17 mouse cellular contexts compared by ENCODE assay signal in the genomic region with DNA sequence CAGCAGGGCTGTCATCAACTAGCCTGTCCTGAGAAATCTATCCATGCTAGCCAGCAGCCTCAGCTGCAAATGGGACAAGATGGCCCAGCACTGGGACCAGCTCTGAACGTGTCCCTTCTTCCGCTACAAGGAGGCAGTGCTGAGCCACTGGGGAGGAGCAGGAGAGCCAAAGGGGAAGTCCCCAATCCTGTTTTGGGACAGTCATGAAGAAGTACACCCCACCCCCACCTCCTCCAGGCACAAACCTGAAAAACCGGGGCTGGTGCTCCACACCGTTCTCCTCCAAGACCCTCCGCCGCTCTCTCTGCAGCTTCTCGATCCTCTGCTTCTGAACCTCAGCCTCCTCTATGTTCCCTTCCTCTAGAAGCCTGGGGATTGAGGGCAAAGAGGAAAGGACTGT. TPM values are rescaled to one million over a fixed set of nuclear protein-coding genes. Genes with fewer than 3 reads are reported as not detected.
DNase-seq lines count a peak whose midpoint lies in the region; ATAC-seq and TF ChIP-seq lines count a peak whose summit lies in the region.
"Had no signal": no experiment of that assay in that cellular context is flagged by ENCODE, and none has a peak within 500 bp of the region (broad histone marks: within the 10 kb centered on the region; RNA-seq: fewer than 3 reads in every experiment).

No protein-coding gene starts in this region.

- no peak overlapping the region for H3K27ac ChIP-seq in liver, embryonic 12.5 days
- no peak overlapping the region for H3K27ac ChIP-seq in bone marrow, adult 2 months (ENCODE audit: control insufficient read depth, insufficient read depth, low read depth, low read length, poor library complexity)
- no peak overlapping the region for H3K27ac ChIP-seq in forebrain, embryonic 15.5 days (replicated peaks)
- H3K27ac ChIP-seq: hindbrain, embryonic 10.5 days; hindbrain, embryonic 14.5 days had no signal

- no peak overlapping the region for H3K9ac ChIP-seq in liver, embryonic 12.5 days
- H3K9ac ChIP-seq in forebrain, embryonic 15.5 days (replicated peaks): no peak overlapping the region
- H3K9ac ChIP-seq: heart, embryonic 12.5 days; hindbrain, embryonic 14.5 days had no signal

- no peak for TF ChIP-seq POLR2A in bone marrow, adult 2 months (IDR thresholded peaks at IDR 0.05; ENCODE audit: borderline replicate concordance, control insufficient read depth, low read depth, low read length)

- H3K4me1 ChIP-seq in liver, embryonic 12.5 days: 0 out of 2 replicates have a peak, but pooled peaks cover 9% of the 10 kb centered on the region
- peaks cover 2% of the 10 kb centered on the region; the same call in 1 of the 2 replicates for H3K4me1 ChIP-seq in bone marrow, adult 2 months (ENCODE audit: control insufficient read depth, insufficient read depth, low read length)
- H3K4me1 ChIP-seq in forebrain, embryonic 15.5 days: no peaks in the 10 kb centered on the region
- H3K4me1 ChIP-seq: hindbrain, embryonic 10.5 days had no signal

- peak; percentile 12 for DNase-seq in liver
- DNase-seq in frontal cortex, postnatal 36 days (ENCODE audit: low spot score in 2 of 2): no peak
- no peak for DNase-seq in embryo, embryonic 9.5 days (ENCODE audit: extremely low spot score)
- DNase-seq: adrenal gland, postnatal 10 days; cerebellum, adult 11-12 months; cerebellum, adult 9-10 months; cerebellum, postnatal 25 days; gastrocnemius, postnatal 14 days had no signal

- 74% methylated on average over 7 of the region's 7 CpGs for WGBS in liver, embryonic 12.5 days (ENCODE audit: insufficient replicate concordance)
- WGBS in bone marrow, adult 2 months: 67% methylated on average over 7 of the region's 7 CpGs
- 82% methylated on average over 7 of the region's 7 CpGs for WGBS in forebrain, embryonic 15.5 days

- ATAC-seq in liver, embryonic 12.5 days: no peak
- peak; percentile 65 for ATAC-seq in megakaryocyte, adult 5-6 weeks (ENCODE audit: poor library complexity, severe bottlenecking)
- no peak for ATAC-seq in forebrain, embryonic 15.5 days (replicated peaks)
- ATAC-seq: forebrain, embryonic 16.5 days had no signal

- H3K4me3 ChIP-seq in liver, embryonic 12.5 days: no peak overlapping the region
- no peak overlapping the region for H3K4me3 ChIP-seq in bone marrow, adult 2 months (replicated peaks; ENCODE audit: control insufficient read depth, low read depth, low read length)
- no peak overlapping the region for H3K4me3 ChIP-seq in forebrain, embryonic 15.5 days
- H3K4me3 ChIP-seq: heart, embryonic 12.5 days; hindbrain, embryonic 10.5 days had no signal

- H3K36me3 ChIP-seq in liver, embryonic 12.5 days: no peaks in the 10 kb centered on the region
- H3K36me3 ChIP-seq in forebrain, embryonic 15.5 days: no peaks in the 10 kb centered on the region
- H3K36me3 ChIP-seq: G1E; hindbrain, embryonic 10.5 days had no signal

- no peaks in the 10 kb centered on the region for H3K9me3 ChIP-seq in liver, embryonic 12.5 days (replicated peaks)
- no peaks in the 10 kb centered on the region for H3K9me3 ChIP-seq in forebrain, embryonic 15.5 days
- H3K9me3 ChIP-seq: G1E; heart, embryonic 12.5 days; hindbrain, embryonic 10.5 days had no signal

- H3K4me2 ChIP-seq in liver, embryonic 12.5 days: no peak overlapping the region
- no peak overlapping the region for H3K4me2 ChIP-seq in forebrain, embryonic 15.5 days (replicated peaks)
- H3K4me2 ChIP-seq: heart, embryonic 12.5 days; hindbrain, embryonic 14.5 days had no signal

- peak; percentile 44 for TF ChIP-seq CTCF in bone marrow, adult 2 months (IDR thresholded peaks at IDR 0.05; ENCODE audit: control insufficient read depth, insufficient read depth, low read length)

- H3K27me3 ChIP-seq in liver, embryonic 12.5 days (replicated peaks): no peaks in the 10 kb centered on the region
- H3K27me3 ChIP-seq in forebrain, embryonic 15.5 days: no peaks in the 10 kb centered on the region
- H3K27me3 ChIP-seq: heart, embryonic 12.5 days had no signal

RNA-seq across cellular contexts. Expression of gene Gsdme, which starts 35.4 kb away (rescaled TPM):
- polyA plus RNA-seq in liver, embryonic 12.5 days (2016; fragmentation: Nextera tagmentation; extraction: Ambion mirVana): 18.2 and 18.7 TPM in 2 replicates
- polyA plus RNA-seq in bone marrow, adult 2 months (2011; ENCODE audit: insufficient read depth, insufficient read length, low replicate concordance, missing spikeins): 4.7 and 16.1 TPM in 2 replicates
- 17.1 and 17.9 TPM in 2 replicates for total RNA-seq in megakaryocyte, adult 5-6 weeks (2015)
- total RNA-seq in megakaryocyte, adult 5-6 weeks (2017): 18.6 and 31.3 TPM in 2 replicates
- polyA plus RNA-seq in forebrain, embryonic 15.5 days (2015; fragmentation: Nextera tagmentation; extraction: Ambion mirVana): 77.2 and 82.7 TPM in 2 replicates
